Mouse (Mus musculus) spleen, postnatal 10 days (tissue): ENCODE results near the gene Prss16.

Experiments
- DNase-seq, 2 experiments: peaks; one replicate each; pipeline ENCODE4 v3.0.0; 2021 to 2022; ENCODE audit warnings: low spot score in 2 of 2

Gene Prss16

DNA sequence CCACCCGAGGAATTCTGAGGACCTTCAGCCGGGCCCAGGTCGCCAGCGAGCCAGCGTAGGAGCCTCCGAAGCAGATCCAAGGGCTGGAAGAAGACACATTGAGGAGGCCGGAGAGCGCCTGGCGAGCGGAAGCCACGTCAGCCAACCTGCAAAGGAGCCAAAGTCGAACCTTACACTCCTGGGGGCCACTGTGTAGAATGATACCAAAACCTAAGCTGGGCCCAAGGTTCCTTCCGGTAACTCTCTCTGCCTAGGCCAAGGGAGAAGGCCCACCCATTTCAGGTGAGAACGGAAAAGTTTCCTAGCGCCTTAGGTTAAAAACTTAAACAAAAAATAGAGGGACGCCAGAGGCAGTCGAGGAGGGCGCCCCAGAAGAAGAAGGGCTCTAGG, 2.4 kb downstream of the Prss16 start:
- DNase-seq, result no peak

- peak in 1 of 2 experiments; percentile 72 for DNase-seq
These were observed 3.0 kb downstream of the Prss16 start for GRCm38 (mm10) chr13:22006334-22007120.

DNA sequence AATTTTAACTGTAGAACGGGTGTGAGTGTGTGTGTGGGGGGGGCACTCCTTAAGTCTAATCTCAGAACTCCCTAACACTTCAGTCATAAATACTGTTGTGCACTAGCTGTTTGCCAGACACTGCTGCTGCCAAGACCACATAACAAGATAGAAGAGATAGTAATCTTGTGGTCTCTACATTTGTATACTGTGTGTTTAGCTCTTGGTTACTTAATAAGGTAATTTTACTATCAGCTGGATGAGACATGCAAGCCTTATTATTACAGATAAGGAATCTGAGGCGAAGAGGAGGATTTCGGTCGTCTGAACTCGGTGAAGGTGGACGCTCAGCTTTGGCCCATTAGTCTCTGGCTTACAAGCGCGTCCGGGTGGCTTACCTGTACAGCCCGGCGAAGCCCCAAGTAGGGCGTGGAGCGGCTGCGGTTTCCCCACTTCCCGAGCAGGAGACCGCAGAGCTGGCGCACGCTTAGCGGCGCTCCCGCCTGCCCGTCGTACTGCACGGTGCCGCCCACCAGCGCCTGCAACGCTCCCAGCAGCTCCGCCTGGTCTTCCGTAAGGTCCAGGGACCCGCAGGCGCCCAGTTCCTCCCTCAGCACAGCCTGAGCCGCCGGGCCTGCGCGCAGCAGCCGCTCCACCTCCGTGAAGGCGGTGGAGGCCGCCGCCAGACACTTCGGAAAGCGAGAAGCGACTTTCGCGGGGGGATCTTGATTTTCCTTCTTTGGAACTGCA, 3.8 kb downstream of the Prss16 start:
- DNase-seq, result peak in 1 of 2 experiments; percentile 47

DNA sequence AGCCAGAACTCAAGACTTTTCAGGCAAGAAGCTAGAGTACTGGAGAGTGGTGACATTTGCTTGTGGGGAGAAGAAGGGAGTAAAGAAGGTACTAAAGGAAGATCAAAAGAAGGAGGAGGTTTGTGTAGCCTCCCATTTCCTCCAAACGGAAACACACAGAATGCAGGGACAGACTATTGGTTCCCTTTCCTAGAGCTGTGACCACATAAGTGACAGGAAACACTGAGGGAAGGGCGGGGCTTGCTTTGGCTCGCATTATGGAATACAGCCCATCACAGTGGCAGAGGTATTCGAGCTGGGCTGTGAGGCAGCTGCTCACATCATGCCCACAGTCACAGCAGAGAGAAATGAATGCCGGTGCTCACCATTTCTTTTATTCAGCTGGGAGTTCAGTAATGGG, 7.7 kb downstream of the Prss16 start:
- DNase-seq, result no peak

DNA sequence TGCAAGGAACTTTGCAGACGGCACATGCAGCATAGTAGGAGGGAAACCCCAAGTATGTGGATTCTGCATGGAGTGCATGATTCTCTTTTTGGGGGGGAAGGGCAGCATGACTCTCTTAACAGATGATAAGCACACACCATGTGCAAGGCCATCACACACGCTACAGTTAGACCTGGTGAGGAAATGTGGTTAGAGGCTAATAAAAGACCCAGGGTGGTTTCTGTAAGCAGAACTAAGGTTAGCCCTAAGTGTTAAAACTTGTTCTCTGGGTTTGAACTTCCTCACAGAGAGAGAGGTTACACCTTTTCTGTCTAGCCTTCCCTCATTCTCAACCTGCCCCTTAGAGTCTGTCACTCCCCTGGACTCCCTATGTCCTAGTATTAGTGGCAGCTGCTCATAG, 8.2 kb downstream of the Prss16 start:
- no peak for DNase-seq

DNA sequence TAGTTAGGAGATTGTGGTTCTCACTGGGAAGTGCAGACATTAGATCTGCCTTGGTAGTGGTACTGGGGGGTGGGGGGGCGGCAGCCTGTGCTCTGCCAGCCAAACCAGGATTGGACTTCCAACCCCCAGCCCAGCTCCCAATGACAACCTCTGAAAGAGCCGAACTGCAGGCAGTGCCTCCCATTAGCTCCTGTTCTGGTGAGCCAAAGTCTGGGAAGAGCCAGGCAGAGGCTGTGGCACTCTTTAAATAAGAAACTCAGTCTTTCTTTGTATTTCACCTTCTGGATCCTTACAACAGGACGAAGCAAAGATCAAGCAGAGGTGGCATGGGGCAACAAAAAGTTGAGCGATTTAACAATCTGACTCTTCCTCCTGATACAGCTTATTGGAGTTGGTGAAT, 10.4 kb downstream of the Prss16 start:
- no peak for DNase-seq

DNA sequence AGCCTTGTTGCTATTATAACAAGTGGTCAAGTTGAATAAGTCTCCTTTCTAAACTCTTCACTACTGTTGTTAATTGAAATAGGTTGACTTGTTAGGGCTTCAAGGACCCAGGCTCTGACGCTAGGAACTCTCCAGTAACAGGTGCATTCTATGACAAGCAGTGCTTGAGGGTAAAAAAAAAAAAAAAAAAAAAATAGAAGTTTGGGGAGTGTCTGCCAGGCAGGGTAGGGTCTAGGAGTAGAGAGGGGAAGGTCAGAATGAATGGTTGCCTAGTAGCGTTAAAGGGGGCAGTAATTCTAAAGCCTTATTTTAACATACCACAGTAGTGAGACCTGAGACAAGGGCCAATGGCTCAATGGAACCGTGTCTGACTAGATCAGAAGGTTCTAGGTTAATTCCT, 11.1 kb downstream of the Prss16 start:
- no peak for DNase-seq

- no peak for DNase-seq
These were observed 11.7 kb downstream of the Prss16 start for GRCm38 (mm10) chr13:21997821-21998220.

GRCm38 (mm10) chr13:21997201-21997820, 12.2 kb downstream of the Prss16 start:
- DNase-seq, result no peak

DNA sequence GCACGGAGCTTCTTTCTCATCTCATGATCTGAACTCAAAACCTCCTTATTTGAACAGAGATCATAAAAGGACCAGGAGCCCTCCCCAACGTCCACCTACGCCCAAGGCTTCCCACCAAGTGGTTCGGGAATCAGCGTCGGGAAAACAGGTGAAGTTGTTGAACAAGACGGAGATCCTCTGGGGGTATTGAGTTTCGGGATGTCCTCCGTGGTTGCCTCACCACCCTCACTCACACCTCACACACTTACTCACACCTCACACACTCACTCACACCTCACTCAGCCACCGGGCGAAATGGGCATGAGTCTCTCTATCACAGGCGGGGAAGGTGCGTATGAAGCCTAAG, 12.7 kb downstream of the Prss16 start:
- no peak for DNase-seq

DNA sequence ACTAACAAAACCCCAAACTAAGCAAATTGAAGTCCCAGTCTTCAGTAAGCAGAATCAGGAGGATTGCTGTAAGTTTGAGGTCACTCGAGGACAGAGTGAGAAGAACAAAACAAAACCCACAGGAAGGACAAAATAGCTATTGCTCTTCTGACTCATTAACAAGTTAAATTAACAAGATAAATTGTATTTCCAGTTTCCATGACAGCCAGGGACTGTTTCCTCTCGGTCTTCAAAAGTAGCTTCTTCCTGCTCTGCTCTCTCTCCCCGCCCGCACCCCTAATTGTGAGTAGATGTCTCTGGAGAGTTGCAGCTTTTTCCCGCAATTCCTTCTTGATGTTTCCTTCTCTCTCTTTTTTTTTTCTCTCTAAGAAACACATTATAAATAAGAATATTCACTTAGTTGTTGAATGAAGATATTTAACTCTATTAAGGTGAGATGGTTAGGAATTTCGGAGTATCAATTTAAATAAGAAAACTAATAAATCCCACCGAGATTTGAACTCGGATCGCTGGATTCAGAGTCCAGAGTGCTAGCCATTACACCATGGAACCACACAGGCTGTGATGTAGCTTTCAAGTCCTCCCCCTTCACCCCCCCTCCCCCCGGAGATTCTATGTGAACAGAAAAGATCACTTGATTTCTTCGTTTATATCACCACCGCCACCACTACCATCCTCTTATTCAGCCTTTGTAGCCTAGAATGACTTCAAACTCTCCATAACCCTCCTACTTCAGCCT, 13.3 kb downstream of the Prss16 start:
- no peak for DNase-seq

- DNase-seq, result peak in 1 of 2 experiments; percentile 53
These were observed 14.1 kb downstream of the Prss16 start for GRCm38 (mm10) chr13:21995331-21995914.

GRCm38 (mm10) chr13:21994896-21995295, 14.6 kb downstream of the Prss16 start:
- no peak for DNase-seq

GRCm38 (mm10) chr13:21993957-21994738, 15.4 kb downstream of the Prss16 start:
- peak in 1 of 2 experiments; percentile 45 for DNase-seq

GRCm38 (mm10) chr13:21992550-21992949, 17.0 kb downstream of the Prss16 start:
- DNase-seq, result no peak

DNA sequence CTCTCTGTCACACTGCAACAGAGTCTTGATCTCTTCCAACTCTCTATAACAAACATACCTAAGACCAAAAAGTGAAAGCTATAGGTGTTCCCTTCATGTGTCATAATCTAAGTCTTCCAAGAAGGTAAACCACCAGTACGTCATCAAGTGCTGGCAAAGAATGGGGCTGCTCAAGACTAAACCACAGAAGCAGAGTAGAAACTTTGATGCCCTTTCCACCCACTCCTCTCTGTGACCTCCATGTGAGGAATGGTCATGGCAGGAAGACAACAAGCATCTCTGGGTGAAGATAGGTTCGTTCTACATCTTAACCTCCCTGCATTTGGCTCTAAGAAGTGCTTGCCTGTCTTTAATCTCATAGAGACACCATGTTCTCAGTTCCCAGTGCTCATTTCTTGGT, 25.1 kb downstream of the Prss16 start:
- DNase-seq, result no peak

- DNase-seq, result no peak
These were observed 27.7 kb downstream of the Prss16 start for GRCm38 (mm10) chr13:21981803-21982193.

DNA sequence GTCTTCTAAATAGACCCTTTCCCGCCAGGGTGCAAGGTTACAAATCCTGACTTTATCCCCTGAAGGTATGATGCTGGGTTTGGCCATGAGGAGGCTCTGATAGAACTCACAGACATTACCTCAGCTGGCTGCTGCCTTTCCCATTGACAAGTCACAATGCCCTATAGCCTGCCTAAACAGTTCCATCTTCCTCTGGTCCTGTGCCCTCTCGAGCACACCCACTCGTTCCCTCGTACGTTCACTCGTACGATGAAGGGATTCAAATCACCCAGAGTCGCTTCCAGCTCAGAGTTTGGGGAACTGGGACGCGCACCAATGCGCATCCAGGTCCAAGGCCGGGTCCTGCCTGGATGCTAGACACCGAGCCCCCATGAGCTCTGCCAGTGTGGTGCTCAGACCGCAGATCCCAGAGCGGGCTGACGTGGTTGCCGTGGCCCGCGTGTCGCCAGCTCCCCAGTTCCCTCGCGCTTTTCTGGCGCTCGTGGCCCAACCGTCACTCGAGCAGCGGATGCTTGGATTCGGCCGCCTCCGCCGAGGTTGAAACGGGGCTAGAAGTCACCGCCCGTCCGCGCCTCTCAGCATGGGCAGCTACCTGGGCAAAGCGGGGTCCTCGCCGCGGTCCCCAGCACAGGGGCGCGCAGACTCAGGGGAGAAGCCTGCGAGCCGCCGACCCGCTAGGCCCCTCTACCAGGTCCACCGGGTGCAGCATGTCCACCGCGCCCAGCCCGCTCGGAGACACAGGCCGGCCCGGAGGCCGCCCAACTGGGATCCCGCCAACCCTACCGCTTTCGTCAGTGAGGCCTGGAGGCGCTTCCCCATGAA, 28.4 kb downstream of the Prss16 start, which contains the start of gene Pom121l2:
Pom121l2 (plus strand) TSS at position 214 of the 822 bp plus-strand sequence.
- DNase-seq, result peak in 1 of 2 experiments; percentile 36

DNA sequence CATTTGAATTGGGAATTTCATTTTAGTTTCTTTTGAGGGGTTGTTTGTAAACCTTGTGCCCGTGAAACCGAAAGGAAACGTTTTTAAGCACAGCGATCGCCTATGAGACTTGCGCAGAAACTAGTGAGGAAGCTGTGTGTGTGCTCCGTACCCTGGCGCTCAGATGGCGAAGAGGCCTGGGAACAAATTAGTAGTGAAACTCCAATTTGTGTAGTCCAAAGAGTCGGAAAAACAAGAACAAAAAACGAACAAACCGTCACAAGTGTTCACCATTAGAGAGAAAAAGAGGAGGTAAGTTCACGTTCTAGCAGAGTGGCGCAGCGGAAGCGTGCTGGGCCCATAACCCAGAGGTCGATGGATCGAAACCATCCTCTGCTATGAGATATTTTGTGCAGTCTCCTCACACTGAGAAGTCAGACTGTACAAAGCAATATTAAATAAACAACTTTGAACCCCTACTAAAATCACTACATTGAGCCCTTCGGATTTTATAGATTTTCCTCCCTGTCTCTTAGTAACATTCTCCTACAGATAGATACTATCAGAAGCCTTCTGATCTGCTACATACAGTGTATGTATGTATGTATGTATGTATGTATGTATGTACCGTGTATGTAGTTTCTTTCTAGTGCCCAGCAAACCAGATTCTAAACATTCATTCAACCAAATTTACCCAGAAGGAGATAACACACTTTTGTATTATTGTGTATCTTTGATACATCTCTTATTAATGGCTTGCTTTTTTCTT, 34.6 kb downstream of the Prss16 start:
- peak; percentile 70 to 78 for DNase-seq
